Mouse (Mus musculus): ENCODE results near the gene Coa6. TPM values are rescaled to one million over a fixed set of nuclear protein-coding genes. Genes with fewer than 3 reads are reported as not detected.

Gene Coa6
- polyA plus RNA-seq, 1 experiment from 2014 or later, result 51.0 TPM

- no peak overlapping the region for H3K4me2 ChIP-seq (ENCODE audit: low read depth, low read length)
- H3K4me3 ChIP-seq (ENCODE audit: low read depth, low read length), result no peak overlapping the region
- peaks cover 9% of the 10 kb centered on the region for H3K36me3 ChIP-seq (ENCODE audit: control insufficient read depth, insufficient read depth, low read length)
- H3K9ac ChIP-seq (replicated peaks; ENCODE audit: low read depth, low read length), result no peak overlapping the region
- no peak overlapping the region for H3K27ac ChIP-seq (ENCODE audit: low read depth, low read length)
- H3K9me3 ChIP-seq (ENCODE audit: control insufficient read depth, low read length), result no peaks in the 10 kb centered on the region
- no peak for ATAC-seq (ENCODE audit: low read depth)
- WGBS, result 74% methylated on average over 2 of the region's 2 CpGs
- no peaks in the 10 kb centered on the region for H3K4me1 ChIP-seq (ENCODE audit: control insufficient read depth, insufficient read depth, low read length)
- H3K27me3 ChIP-seq (ENCODE audit: control insufficient read depth, insufficient read depth, low read length), result no peaks in the 10 kb centered on the region
Observed at GRCm38 (mm10) chr8:126438937-126439336, 16.6 kb downstream of the Coa6 start.

- H3K9ac ChIP-seq (replicated peaks; ENCODE audit: low read depth, low read length), result no peak overlapping the region
- no peak overlapping the region for H3K4me3 ChIP-seq (ENCODE audit: low read depth, low read length)
- no peak overlapping the region for H3K27ac ChIP-seq (ENCODE audit: low read depth, low read length)
- no peak overlapping the region for H3K4me2 ChIP-seq (ENCODE audit: low read depth, low read length)
- WGBS, result 92% methylated on average over 8 of the region's 8 CpGs
- no peak for ATAC-seq (ENCODE audit: low read depth)
- peaks cover 25% of the 10 kb centered on the region for H3K36me3 ChIP-seq (ENCODE audit: control insufficient read depth, insufficient read depth, low read length)
- no peaks in the 10 kb centered on the region for H3K9me3 ChIP-seq (ENCODE audit: control insufficient read depth, low read length)
- H3K4me1 ChIP-seq (ENCODE audit: control insufficient read depth, insufficient read depth, low read length), result no peaks in the 10 kb centered on the region
- no peaks in the 10 kb centered on the region for H3K27me3 ChIP-seq (ENCODE audit: control insufficient read depth, insufficient read depth, low read length)
Observed at GRCm38 (mm10) chr8:126451158-126451557, 28.8 kb downstream of the Coa6 start.

- ATAC-seq (ENCODE audit: low read depth), result no peak
- Histone ChIP-seq H3K27ac (ENCODE audit: low read depth, low read length) (no peak overlapping the region), H3K4me3 (ENCODE audit: low read depth, low read length) (no peak overlapping the region), H3K9ac (replicated peaks; ENCODE audit: low read depth, low read length) (no peak overlapping the region), H3K4me1 (ENCODE audit: control insufficient read depth, insufficient read depth, low read length) (no peaks in the 10 kb centered on the region), H3K4me2 (ENCODE audit: low read depth, low read length) (no peak overlapping the region), H3K27me3 (ENCODE audit: control insufficient read depth, insufficient read depth, low read length) (no peaks in the 10 kb centered on the region), H3K9me3 (ENCODE audit: control insufficient read depth, low read length) (no peaks in the 10 kb centered on the region), H3K36me3 (ENCODE audit: control insufficient read depth, insufficient read depth, low read length) (peaks cover 18% of the 10 kb centered on the region)
- 69% methylated on average over 7 of the region's 7 CpGs for WGBS
Observed at GRCm38 (mm10) chr8:126455383-126455782, 33.1 kb downstream of the Coa6 start.

GRCm38 (mm10) chr8:126460274-126460673 is 38.0 kb downstream of the Coa6 start:
- no peak overlapping the region for H3K4me3 ChIP-seq (ENCODE audit: low read depth, low read length)
- WGBS, result 64% methylated on average over 3 of the region's 3 CpGs
- no peaks in the 10 kb centered on the region for H3K9me3 ChIP-seq (ENCODE audit: control insufficient read depth, low read length)
- no peaks in the 10 kb centered on the region for H3K27me3 ChIP-seq (ENCODE audit: control insufficient read depth, insufficient read depth, low read length)
- H3K4me2 ChIP-seq (ENCODE audit: low read depth, low read length), result no peak overlapping the region
- no peaks in the 10 kb centered on the region for H3K4me1 ChIP-seq (ENCODE audit: control insufficient read depth, insufficient read depth, low read length)
- peaks cover 12% of the 10 kb centered on the region for H3K36me3 ChIP-seq (ENCODE audit: control insufficient read depth, insufficient read depth, low read length)
- ATAC-seq (ENCODE audit: low read depth), result no peak
- H3K27ac ChIP-seq (ENCODE audit: low read depth, low read length), result no peak overlapping the region
- H3K9ac ChIP-seq (replicated peaks; ENCODE audit: low read depth, low read length), result no peak overlapping the region

GRCm38 (mm10) chr8:126461735-126462134 is 39.4 kb downstream of the Coa6 start:
- Histone ChIP-seq H3K9me3 (ENCODE audit: control insufficient read depth, low read length) (no peaks in the 10 kb centered on the region), H3K4me2 (ENCODE audit: low read depth, low read length) (no peak overlapping the region), H3K4me3 (ENCODE audit: low read depth, low read length) (no peak overlapping the region), H3K4me1 (ENCODE audit: control insufficient read depth, insufficient read depth, low read length) (no peaks in the 10 kb centered on the region), H3K27me3 (ENCODE audit: control insufficient read depth, insufficient read depth, low read length) (no peaks in the 10 kb centered on the region), H3K27ac (ENCODE audit: low read depth, low read length) (no peak overlapping the region), H3K36me3 (ENCODE audit: control insufficient read depth, insufficient read depth, low read length) (peaks cover 15% of the 10 kb centered on the region), H3K9ac (replicated peaks; ENCODE audit: low read depth, low read length) (no peak overlapping the region)
- no peak for ATAC-seq (ENCODE audit: low read depth)
- WGBS, result 82% methylated on average over 7 of the region's 7 CpGs

- no peak overlapping the region for H3K9ac ChIP-seq (replicated peaks; ENCODE audit: low read depth, low read length)
- no peak overlapping the region for H3K4me3 ChIP-seq (ENCODE audit: low read depth, low read length)
- no peaks in the 10 kb centered on the region for H3K4me1 ChIP-seq (ENCODE audit: control insufficient read depth, insufficient read depth, low read length)
- no peak overlapping the region for H3K4me2 ChIP-seq (ENCODE audit: low read depth, low read length)
- H3K9me3 ChIP-seq (ENCODE audit: control insufficient read depth, low read length), result no peaks in the 10 kb centered on the region
- no peaks in the 10 kb centered on the region for H3K27me3 ChIP-seq (ENCODE audit: control insufficient read depth, insufficient read depth, low read length)
- ATAC-seq (ENCODE audit: low read depth), result no peak
- no peak overlapping the region for H3K27ac ChIP-seq (ENCODE audit: low read depth, low read length)
- WGBS, result 84% methylated on average over 7 of the region's 7 CpGs
- peaks cover 17% of the 10 kb centered on the region for H3K36me3 ChIP-seq (ENCODE audit: control insufficient read depth, insufficient read depth, low read length)
Observed at GRCm38 (mm10) chr8:126464071-126464470, 41.8 kb downstream of the Coa6 start.

GRCm38 (mm10) chr8:126473802-126474298 is 51.5 kb downstream of the Coa6 start:
- Histone ChIP-seq H3K4me2 (ENCODE audit: low read depth, low read length) (peak overlapping the region; percentile 66), H3K9me3 (ENCODE audit: control insufficient read depth, low read length) (no peaks in the 10 kb centered on the region), H3K4me1 (ENCODE audit: control insufficient read depth, insufficient read depth, low read length) (peaks cover 9% of the 10 kb centered on the region), H3K27ac (ENCODE audit: low read depth, low read length) (peak overlapping the region; percentile 82), H3K4me3 (ENCODE audit: low read depth, low read length) (peak overlapping the region; percentile 86), H3K9ac (replicated peaks; ENCODE audit: low read depth, low read length) (peak overlapping the region; percentile 64), H3K27me3 (ENCODE audit: control insufficient read depth, insufficient read depth, low read length) (no peaks in the 10 kb centered on the region), H3K36me3 (ENCODE audit: control insufficient read depth, insufficient read depth, low read length) (peaks cover 10% of the 10 kb centered on the region; the same call in 1 of the 2 replicates)
- no peak for ATAC-seq (ENCODE audit: low read depth)
- 15% methylated on average over 16 of the region's 16 CpGs for WGBS

- ATAC-seq (ENCODE audit: low read depth), result peak; percentile 94
- under 1% methylated on average over 118 of the region's 124 CpGs for WGBS
- no peaks in the 10 kb centered on the region for H3K9me3 ChIP-seq (ENCODE audit: control insufficient read depth, low read length)
- H3K9ac ChIP-seq (replicated peaks; ENCODE audit: low read depth, low read length), result peak within 1 kb of the TSS; percentile 64
- H3K4me2 ChIP-seq (ENCODE audit: low read depth, low read length), result peak within 1 kb of the TSS; percentile 66
- H3K36me3 ChIP-seq (ENCODE audit: control insufficient read depth, insufficient read depth, low read length), result peaks cover 10% of the 10 kb centered on the region; the same call in 1 of the 2 replicates
- no peaks in the 10 kb centered on the region for H3K27me3 ChIP-seq (ENCODE audit: control insufficient read depth, insufficient read depth, low read length)
- peak within 1 kb of the TSS; percentile 82 for H3K27ac ChIP-seq (ENCODE audit: low read depth, low read length)
- H3K4me1 ChIP-seq (ENCODE audit: control insufficient read depth, insufficient read depth, low read length), result peaks cover 9% of the 10 kb centered on the region
- H3K4me3 ChIP-seq (ENCODE audit: low read depth, low read length), result peak within 1 kb of the TSS; percentile 86
Observed at GRCm38 (mm10) chr8:126474299-126475187, 52.2 kb downstream of the Coa6 start, which contains the start of gene Tarbp1. Gene Tarbp1, minus strand, starts transcription at chr8:126475065.
